Mouse (Mus musculus): ENCODE measurements at regions not wholly inside any gene's neighbourhood (a gene's known extent, or its start where the extent isn't known, plus 50 kb on each side); places are given as distances from the start of the nearest gene placed in this dataset.

DNA sequence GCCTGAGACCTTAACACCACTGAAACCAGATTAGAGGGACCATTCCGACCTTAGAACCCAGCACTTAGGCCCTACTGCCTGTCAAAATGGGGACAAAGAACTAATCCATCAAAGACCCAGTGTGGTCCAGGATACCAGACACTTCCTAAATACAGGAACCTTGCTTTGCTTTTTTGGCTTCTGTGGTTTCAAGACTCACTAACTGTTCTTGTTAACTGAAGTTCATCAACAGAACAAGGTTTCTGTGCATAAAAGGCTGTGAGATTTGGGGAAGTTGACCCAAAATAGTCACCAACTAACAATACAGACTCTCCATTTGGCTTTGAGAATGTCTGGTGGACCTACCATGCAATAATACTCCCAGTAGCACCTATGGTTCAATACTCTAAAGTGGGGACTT lies 56.4 kb upstream of the Arglu1 start:
- no peak for DNase-seq

DNA sequence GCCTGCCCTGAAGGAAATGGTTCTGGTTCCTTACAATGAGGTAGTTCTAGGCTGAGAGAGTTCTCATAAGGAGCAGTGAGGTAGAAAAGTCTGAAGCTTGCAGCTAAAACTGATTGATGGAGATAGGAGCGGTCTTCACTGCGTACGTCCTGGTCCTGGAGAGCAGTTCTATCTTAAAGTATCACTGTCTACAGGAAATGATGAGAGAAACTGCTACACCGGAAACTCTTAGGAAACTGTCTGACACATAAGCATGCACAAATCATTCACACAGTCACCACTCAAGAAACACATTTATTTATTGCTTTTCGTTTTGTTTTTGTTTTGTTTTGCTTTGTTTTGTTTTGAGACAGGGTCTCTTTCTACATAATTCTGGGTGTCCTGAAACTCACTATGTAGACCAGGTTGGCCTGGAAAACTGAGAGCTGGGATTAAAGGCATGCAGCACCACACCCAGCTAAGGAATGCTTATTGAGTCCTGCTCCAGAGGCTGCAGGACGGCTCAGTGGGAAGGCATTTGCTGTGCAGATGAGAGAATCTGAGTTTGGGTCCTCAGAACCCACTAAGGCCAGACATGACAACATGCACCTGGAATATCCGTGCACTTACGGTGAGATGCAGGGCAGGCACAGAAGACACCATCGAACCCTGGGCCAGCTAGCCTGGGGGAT lies 55.4 kb upstream of the Arglu1 start:
- DNase-seq: no peak

All from cerebellum, postnatal 25 days (tissue).